Mouse (Mus musculus) ES-Bruce4 (cell line): ENCODE data around the gene Pinlyp. TPM values are rescaled to one million over a fixed set of nuclear protein-coding genes. Genes with fewer than 3 reads are reported as not detected.

ENCODE experiments used
- H3K27ac ChIP-seq: 2 replicates; pipeline ENCODE4 v1.5.1; 2012; ENCODE audit warnings: low read length, inconsistent platforms; ENCODE audit not compliant: insufficient read depth
- H3K27me3 ChIP-seq: 2 replicates; pipeline ENCODE4 v1.6.1; 2012; ENCODE audit warnings: mild to moderate bottlenecking, low read length, inconsistent platforms; ENCODE audit not compliant: control insufficient read depth, poor library complexity, insufficient read depth, severe bottlenecking
- H3K36me3 ChIP-seq: 2 replicates; pipeline ENCODE4 v1.6.1; 2012; ENCODE audit warnings: inconsistent platforms, mild to moderate bottlenecking, low read length, moderate library complexity; ENCODE audit not compliant: control insufficient read depth, poor library complexity, insufficient read depth, severe bottlenecking
- H3K4me1 ChIP-seq: one replicate; pipeline ENCODE4 v1.8.1; 2011; ENCODE audit warnings: low read length; ENCODE audit not compliant: control insufficient read depth, insufficient read depth
- H3K4me3 ChIP-seq: 2 replicates; pipeline ENCODE4 v1.5.1; 2011; ENCODE audit warnings: low read depth, mild to moderate bottlenecking, low read length
- H3K9ac ChIP-seq: 2 replicates; pipeline ENCODE4 v1.6.1; 2012; ENCODE audit warnings: low read depth, mild to moderate bottlenecking, inconsistent platforms; ENCODE audit not compliant: poor library complexity, severe bottlenecking
- H3K9me3 ChIP-seq: replicated peaks from 2 replicates; pipeline ENCODE4 v1.6.1; 2012; ENCODE audit warnings: mild to moderate bottlenecking, low read length, inconsistent platforms; ENCODE audit not compliant: control insufficient read depth, poor library complexity, insufficient read depth, severe bottlenecking
- CTCF ChIP-seq: IDR thresholded peaks from one replicate; pipeline ENCODE4 v1.8.1; 2011; ENCODE audit warnings: low read depth, low read length
- EP300 ChIP-seq: IDR thresholded peaks from 2 replicates; pipeline ENCODE4 v1.6.1; 2011; ENCODE audit warnings: low read depth, low read length; ENCODE audit not compliant: insufficient read depth
- POLR2A ChIP-seq: IDR thresholded peaks from one replicate; pipeline ENCODE4 v1.8.1; 2011; ENCODE audit warnings: low read length; ENCODE audit not compliant: insufficient read depth
- polyA plus RNA-seq: library from polyadenylated mRNA; stranded (reverse); fragments of >200 nt; gene quantifications from 2 replicates; pipeline ENCODE4 v1.2.4, GENCODE M21; 2011; ENCODE audit warnings: low read depth; ENCODE audit not compliant: missing spikeins, insufficient read depth, insufficient read length

Pinlyp gene
- polyA plus RNA-seq, 1 experiment = not detected

GRCm38 (mm10) chr7:24531211-24531971, 14.5 kb downstream of the Pinlyp start:
- H3K27ac ChIP-seq = no peak overlapping the region
- H3K9ac ChIP-seq = peak overlapping the region; percentile 72
- TF ChIP-seq EP300 (no peak), CTCF (peak; percentile 79)
- H3K36me3 ChIP-seq = no peaks in the 10 kb centered on the region
- no peaks in the 10 kb centered on the region for H3K27me3 ChIP-seq
- peak overlapping the region; percentile 75 for H3K4me3 ChIP-seq
- no peaks in the 10 kb centered on the region for H3K9me3 ChIP-seq
- no peaks in the 10 kb centered on the region for H3K4me1 ChIP-seq

DNA sequence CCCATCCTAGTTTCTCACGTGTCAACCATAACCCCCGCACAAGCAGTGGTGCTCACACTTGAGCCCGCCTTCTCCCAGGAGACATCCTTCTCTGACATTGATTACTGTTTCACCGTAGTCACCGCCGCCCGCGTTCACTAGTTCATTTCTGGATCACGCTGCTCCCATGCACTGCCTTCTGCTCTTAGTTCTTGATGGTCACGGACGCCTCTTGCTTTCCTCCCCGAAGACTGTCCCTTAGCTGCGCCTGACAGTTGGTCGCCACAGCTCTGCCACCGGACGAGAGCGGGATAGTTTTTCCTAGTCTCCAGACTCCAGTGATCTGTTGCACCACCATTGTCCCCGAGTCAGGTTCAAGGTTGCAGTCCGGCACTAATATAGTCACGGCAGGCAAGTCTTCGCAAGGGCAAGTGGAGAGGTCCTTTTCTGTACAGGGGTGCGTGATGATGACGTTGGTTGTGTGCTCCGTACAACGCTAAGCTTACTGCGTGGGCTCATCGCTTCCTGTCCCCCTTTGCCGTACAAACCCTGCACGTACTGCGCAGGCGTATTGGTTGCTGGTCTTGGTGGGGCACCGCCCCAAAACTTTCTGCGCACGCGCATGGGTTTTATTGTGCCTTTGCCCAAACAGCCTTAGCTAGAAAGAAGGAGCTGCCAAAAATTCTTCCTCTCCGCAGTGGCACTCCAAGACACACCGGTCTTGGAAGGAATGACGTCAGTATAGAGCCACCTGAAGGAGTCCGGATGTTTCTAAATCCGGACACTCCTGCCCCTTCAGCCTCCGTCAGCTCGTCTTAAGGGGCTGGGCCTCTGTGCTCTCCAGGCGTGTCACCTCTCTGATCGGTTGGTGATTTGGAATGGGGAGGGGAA, 15.6 kb downstream of the Pinlyp start, which contains the start of gene Irgq:
Irgq (plus strand) TSS at position 628 of the 870 bp plus-strand sequence.
- Histone ChIP-seq H3K4me3 (peak within 1 kb of the TSS; percentile 75), H3K36me3 (no peaks in the 10 kb centered on the region), H3K4me1 (no peaks in the 10 kb centered on the region), H3K27me3 (no peaks in the 10 kb centered on the region), H3K9me3 (no peaks in the 10 kb centered on the region), H3K9ac (peak within 1 kb of the TSS; percentile 72), H3K27ac (no peak within 1 kb of the TSS)
- TF ChIP-seq CTCF (no peak), EP300 (0 out of 2 replicates have a peak, but pooled peaks have one; percentile 26)

GRCm38 (mm10) chr7:24529580-24529979, 16.3 kb downstream of the Pinlyp start:
- Histone ChIP-seq H3K36me3 (no peaks in the 10 kb centered on the region), H3K27ac (no peak overlapping the region), H3K4me1 (no peaks in the 10 kb centered on the region), H3K4me3 (peak overlapping the region; percentile 75), H3K9me3 (no peaks in the 10 kb centered on the region), H3K27me3 (no peaks in the 10 kb centered on the region), H3K9ac (peak overlapping the region; percentile 43; the same call in 1 of the 2 replicates)
- TF ChIP-seq EP300 (no peak), CTCF (no peak), POLR2A (no peak)

- Histone ChIP-seq H3K27me3 (no peaks in the 10 kb centered on the region), H3K4me1 (no peaks in the 10 kb centered on the region), H3K36me3 (no peaks in the 10 kb centered on the region), H3K4me3 (no peak overlapping the region), H3K27ac (no peak overlapping the region), H3K9me3 (no peaks in the 10 kb centered on the region), H3K9ac (no peak overlapping the region)
- no peak for TF ChIP-seq CTCF
- no peak for TF ChIP-seq POLR2A
- TF ChIP-seq EP300 = no peak
These were observed 17.1 kb downstream of the Pinlyp start for GRCm38 (mm10) chr7:24528861-24529260.

DNA sequence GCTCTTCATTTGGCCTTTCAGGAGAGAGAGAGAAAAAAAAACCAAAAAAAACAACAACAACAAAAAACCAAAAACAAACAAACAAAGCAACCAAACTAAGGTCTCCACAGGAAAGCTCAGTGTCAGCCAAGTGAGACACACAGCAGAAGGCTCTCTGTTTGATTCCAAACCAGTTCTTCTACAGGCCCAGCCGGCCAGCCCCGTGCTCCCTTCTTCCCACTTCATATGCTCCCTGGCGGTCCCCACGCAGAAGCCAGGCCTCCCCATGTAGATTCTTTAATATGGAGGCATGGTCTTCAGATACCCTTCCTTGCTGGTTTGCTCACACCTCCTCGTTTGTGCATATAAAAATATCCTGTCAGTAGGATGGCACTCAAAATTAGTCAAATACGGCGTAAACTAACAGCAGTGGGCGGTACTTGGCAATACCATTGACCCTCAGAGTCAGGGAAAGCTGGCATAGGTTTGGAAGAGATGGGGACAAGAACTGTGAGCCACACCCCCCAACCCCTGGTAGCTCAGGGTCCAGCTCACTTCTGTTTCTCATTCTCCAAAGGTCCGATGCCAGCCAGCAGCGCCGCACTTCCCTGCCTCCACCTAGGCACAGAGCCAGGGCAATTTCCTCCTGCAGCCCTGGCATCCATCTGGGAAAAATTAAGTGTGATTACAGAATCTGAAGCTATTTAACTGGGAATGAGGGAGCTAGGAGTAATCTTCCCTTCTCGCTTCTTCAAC, 20.1 kb downstream of the Pinlyp start:
- no peak overlapping the region for H3K4me3 ChIP-seq
- H3K9me3 ChIP-seq = no peaks in the 10 kb centered on the region
- H3K27me3 ChIP-seq = no peaks in the 10 kb centered on the region
- H3K27ac ChIP-seq = no peak overlapping the region
- H3K9ac ChIP-seq = no peak overlapping the region
- H3K4me1 ChIP-seq = peaks cover 4% of the 10 kb centered on the region
- no peaks in the 10 kb centered on the region for H3K36me3 ChIP-seq
- TF ChIP-seq POLR2A (no peak), EP300 (no peak), CTCF (no peak)
